Mouse (Mus musculus) 416B (cell line): ENCODE measurements at regions not wholly inside any gene's neighbourhood (a gene's known extent, or its start where the extent isn't known, plus 50 kb on each side); places are given as distances from the start of the nearest gene placed in this dataset.

Experiments
- DNase-seq: peaks from one replicate; pipeline ENCODE4 v3.0.0; 2011; ENCODE audit warnings: low read depth

DNA sequence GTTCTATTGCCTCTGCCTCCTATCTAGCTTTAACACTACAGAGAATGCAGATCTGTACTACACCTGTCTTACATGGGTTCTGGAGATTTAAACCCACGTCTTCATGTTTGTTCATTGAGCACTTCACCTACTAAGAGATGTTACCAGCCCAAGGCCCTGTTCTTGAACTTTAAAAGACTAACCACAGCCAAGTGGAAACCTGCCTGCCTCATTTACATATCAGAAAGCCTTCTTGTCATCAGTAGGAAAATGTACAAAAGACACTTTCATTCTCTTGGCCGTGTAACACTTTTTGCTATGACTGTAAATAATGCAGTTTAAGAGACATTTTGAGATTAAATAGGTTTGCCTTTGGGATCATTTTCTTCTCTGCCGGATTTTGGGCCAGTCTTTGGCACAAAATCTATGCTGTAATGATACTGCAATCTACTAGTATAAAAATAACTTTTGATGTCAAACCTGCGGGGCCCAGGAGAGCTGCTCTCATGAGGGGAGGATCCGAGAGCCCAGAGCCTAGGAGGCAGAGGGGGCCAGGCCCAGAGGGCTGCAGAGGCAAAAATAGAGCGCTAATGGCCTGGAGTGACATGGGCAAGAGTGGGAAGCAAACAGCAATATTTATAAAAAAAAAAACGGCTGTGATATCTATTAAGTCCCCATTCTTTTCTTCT, 318.4 kb upstream of the Myo3a start:
- DNase-seq = no peak

DNA sequence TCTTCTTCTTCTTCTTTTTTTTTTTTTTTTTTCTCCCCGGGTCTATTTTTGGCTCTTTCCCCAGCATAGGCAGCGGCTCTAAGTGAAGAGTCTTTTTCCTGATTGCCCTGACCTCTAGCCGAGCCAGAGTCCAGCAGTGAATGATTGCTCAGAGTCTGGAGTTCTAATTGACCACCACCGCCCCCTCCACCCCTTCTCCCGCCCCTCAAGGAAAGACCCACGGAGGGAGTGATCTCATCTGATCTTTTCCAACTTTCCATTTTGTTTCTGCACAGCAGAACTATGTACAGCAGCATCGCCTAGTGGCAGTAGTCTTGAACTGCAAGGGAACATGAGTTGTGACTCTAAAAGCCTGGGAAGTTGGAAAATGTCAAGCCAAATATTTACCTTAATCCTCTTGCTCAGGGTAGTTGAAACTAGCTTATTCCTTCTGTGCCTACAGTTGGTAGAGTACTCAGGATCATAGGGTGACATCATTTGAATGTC, 317.8 kb upstream of the Myo3a start:
- peak; percentile 68 for DNase-seq

DNA sequence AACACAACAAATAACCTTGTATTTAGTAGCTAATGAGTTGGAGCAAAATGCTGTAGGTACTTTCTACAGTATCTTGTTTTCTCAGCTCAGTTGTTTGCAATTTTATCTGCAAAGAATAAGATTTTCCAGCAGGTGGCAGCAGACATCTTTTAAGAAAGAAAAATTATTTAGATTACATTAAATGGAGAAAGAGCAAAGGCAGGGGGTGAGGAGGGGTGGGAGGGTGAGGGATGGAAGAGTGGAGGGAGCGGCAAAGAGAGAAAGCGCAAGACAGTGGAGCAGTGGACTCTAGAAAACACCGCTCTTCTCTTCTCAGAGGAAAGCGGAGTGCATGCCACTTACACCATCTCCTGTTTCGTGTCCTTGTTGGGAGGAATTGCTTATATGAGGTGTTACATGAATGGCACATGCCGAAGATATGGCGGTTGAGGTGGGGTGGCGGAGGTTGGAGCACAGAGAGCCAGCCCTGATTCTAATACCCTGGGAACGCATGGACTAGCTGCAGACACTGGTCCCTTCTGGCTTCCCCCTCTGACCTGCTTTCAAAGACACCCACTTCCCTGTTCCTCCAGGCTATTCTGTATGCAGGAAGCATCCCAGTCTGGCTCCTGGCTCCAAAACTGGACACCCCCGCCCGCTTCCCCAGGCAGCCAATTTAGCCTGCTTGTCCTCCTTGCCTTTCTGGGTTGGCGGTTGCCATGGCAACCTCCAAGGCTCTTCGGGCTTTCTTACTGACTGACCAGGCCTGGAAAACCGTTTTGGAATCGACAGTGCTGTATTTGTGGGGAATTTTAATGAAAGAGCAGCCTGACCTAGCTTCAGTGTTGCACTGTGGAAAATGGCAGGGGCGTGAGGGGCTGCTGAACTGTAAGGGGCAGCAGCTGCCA, 309.3 kb upstream of the Myo3a start:
- peak; percentile 56 for DNase-seq

DNA sequence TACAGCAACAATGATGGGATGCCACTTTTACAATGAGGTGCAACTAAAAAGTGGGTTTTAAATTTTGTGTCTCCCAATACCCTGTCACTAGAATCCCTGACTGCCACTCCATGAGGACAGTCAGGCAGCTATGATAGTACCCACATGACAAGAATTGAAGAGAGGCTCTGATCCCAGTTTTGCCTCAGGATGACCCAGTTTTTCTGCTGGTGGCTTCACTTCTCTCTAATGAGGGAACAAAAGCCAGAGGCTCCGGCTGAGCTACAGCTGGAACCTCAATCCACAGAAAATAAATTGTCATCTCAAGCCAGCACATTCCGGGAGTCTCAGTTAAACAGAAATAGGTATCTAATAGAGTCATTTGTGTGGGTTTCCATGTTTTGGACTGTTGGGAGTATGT, 308.2 kb upstream of the Myo3a start:
- no peak for DNase-seq

DNA sequence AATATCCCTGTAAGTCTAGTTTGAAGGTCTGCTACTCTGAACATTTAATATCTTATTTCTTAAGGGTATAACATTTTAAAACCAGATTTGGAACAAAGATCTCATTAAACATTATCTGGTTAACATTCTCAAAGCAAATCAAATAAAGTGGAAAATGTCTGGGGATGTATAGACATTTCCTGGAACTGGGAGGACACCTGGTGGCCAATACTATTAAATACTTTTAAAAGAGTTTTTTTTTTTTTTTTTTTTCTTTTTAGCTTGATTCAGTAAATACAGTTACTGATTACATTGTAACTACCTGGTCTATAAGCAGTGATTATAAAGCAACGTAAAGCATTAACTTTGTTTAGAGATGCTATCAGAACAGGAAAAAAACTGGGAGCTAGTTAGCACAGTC, 299.6 kb upstream of the Myo3a start:
- peak; percentile 21 for DNase-seq

DNA sequence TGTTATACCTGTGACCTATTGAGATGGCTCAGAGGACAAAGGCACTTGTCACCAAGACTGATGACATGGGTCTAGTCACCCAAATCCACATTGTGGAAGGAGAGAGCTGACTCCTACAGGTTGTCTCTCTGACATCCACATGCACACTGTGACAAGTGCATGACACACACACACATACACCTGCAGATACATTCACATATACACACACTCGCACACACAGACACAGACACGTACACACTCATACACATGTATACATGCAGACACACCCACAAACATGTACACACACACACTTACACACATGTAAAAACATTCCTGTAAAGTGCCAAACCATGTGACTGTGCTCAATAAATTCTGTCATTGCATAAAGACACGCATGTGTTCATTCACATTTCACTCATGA, 287.3 kb upstream of the Myo3a start:
- no peak for DNase-seq

DNA sequence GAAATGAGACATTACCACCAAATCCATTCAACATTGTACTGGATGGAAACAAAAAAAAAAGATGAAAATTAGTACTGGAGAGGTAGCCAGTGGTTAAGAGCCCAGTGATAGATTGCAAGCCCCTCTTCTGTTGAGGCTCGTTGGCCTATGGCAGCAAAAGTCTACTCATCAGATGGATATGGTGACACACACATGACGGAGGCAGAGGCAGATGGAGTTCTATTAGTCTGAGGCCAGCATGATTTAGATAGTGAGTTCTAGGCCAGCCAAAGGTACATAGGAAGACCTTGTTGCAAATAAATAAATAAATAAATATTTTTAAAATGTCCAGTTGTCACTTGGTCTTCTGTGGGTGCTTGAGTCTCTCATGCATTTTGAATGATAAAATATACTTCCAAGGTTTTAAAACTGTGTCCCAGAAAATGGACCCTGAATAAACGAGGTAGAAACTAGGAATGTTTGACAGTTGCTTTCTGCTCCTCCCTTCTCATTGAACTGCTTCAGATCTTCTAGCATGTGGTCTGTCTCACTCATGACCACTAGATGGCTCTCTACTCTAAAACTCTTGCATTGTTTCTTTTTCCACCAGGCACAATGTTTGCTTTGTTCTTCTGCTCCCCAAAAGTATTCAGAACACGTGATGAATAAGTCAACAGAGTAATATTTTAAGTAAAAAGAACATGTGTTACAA, 286.4 kb upstream of the Myo3a start:
- DNase-seq = peak; percentile 68

DNA sequence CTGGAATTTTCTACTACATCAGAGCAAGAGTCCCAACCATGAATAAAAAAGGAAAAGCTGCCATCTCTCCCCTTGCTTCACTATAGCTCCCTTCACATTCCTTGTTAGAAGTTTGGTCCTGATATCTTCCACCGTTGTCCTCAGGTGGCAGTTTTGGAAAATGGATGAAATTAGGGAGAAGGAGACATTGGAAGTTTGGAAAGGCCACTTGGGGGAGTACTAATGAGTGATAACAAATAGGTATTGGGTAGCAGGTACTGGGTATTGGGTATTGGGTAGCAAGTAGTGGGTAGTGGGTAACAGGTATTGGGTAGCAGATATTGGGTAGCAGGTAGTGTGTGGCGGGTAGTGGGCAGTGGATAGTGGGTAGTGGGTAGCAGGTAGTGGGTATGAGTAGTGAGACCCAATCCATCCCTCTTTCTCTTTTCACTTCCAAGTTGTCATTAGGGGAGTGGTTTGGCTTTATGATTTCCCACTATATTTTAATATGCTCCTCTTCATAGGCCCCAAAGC, 285.8 kb upstream of the Myo3a start:
- no peak for DNase-seq

DNA sequence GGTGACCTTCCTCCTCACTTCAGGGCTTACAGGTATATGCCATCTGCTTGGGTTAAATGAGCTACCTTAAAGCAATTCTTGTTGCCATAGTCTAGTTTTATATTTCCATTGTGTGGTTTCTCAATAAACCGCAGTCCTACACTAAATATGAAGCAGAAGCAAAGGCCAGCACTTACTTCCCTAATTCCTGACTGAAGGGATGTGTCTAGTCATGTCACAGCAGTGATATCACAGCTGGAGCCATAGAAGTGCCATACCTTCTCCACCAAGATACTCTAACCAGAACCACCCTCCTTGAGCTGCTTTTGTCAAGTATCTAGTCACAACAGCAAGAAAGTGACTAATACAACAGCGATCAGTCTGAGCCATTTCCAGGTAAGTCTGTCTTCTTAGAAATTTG, 283.6 kb upstream of the Myo3a start:
- DNase-seq = peak; percentile 27

DNA sequence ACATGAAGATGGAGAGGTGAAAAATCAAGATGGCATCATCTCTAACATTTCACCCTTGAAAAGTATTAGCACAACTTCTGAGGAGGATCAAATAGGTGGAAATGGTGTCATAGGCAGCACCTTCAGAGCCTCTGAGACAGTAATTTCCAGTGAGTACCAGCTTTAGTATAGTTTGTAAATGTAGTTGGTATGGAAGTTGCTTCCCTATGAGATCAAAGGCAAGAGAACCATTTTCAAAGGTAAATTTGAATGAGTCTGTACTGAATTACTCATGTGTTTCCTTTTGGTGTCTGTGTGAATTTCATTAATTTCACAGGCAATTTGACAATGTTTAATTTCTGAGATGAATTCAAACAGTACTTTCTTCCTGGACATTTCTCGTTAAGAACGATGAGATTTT, 280.8 kb upstream of the Myo3a start:
- no peak for DNase-seq

DNA sequence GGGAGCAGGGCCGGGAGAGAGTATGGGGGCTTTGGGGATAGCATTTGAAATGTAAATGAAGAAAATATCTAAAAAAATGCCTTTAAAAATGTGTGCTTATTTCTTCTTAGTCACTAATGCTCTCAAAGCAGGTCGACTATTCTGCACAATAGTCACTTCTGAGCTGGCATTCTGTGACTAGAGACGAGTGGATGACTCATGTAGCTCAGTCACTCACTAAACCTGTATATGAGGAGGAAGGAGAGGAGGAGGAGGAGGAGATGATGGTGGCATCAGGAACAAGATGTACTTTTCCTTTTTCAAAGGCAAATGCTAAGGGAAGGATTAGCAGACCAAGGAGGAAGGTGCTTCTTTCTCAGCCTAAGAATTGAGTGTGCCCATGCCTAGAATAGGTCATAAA, 276.0 kb upstream of the Myo3a start:
- no peak for DNase-seq

DNA sequence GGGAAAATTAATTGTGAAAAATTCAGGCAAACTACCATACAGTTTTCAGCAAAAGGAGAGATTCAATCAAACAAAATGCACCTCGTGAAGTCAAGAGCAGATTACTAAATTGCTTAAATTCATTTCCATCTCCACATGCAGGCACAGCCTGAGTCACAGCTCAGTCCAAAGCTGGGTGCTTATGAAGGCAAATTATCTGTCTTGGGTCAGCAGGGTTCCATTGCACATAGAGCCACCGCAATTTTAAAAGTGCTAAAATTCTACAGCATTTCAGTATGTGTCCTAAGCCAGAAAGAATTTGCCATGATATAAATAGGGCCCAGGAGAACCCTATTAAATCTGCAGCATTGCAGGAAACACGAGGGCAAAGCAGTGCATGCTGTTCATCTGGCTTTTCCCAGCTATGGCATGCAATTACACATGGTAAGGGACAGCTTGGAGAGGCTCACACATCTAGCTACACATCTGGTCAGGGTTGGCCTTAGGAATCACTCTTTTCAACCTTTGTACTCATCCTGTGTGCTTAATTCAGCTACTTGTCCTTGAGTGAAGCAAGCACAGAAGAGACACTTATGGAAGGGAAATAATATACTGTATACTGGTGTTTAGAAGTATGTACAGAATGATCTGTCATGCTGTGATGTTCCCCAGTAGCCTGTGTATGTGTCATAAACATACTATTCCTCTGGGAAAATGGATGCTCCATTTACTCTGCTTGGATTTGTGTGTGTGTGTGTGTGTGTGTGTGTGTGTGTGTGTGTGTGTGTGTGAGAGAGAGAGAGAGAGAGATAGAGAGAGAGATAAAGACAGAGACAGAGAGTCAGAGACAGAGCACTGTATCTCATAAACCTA, 271.0 kb upstream of the Myo3a start:
- DNase-seq = no peak

DNA sequence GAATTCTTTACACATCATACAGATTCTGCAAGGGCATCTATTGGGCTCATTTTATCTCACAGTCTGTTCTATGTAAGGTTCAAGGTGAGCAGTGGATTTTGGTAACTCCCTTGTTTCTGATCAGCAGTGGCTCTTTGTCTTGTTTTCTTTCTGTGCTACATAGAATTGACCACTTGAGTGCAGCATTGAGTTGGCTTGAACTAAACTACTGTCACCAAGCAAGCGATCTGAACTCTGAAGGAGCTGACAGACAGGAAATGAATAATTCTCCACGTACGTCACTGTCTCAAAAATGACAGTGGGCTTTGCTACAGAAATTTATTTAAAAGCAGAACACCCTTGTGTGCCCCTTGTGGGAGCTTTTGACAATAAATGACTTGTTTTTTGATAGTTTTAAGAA, 268.9 kb upstream of the Myo3a start:
- DNase-seq = peak; percentile 89

DNA sequence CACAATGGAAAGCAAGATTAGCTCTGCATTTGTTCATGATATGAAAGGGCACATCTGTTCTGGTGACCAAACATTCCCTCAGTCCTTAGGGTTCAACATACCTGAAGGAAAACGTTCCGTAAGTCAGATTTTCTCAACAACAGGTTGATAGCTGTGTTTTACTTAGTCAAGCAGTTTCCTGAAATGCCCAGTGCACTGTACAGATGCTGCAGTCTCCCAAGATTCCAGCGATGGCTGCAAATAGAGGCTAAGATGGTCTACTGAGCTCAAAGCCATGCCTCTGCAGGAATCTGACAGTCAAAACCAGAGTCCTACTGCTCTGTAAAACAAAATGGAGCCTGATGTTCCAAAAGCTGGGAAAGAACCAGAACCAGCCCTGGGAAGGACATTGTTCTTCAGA, 268.5 kb upstream of the Myo3a start:
- no peak for DNase-seq

DNA sequence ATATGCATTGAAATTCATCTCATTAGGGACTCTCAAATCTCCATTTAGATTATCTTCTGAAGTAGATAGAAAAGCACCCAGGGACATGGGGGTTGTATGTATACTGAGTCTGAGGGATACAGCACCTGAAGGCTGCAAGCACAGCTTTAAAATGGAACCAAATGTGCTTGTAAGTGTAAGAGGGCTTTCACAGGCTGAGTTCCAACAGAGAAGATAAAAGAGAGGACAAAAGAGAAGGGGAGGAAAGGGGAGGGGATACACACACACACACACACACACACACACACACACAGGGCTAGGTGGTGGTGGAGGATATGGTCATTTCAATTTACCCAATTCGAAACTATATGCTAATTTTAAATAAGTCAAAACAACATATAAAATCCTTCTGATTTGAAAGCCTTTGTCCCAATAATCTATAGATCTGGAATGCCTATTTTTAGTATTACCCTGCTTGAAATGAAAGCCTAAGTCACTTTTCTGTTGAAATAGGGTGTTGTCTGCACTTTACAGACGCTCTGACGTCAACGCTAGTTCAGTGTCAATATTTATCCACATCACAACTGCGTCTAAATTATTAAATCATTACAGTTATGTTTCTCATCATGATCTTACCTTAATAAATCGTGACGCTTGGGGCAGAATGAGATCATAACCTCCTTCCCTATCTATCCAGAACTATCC, 263.8 kb upstream of the Myo3a start:
- peak; percentile 13 for DNase-seq

DNA sequence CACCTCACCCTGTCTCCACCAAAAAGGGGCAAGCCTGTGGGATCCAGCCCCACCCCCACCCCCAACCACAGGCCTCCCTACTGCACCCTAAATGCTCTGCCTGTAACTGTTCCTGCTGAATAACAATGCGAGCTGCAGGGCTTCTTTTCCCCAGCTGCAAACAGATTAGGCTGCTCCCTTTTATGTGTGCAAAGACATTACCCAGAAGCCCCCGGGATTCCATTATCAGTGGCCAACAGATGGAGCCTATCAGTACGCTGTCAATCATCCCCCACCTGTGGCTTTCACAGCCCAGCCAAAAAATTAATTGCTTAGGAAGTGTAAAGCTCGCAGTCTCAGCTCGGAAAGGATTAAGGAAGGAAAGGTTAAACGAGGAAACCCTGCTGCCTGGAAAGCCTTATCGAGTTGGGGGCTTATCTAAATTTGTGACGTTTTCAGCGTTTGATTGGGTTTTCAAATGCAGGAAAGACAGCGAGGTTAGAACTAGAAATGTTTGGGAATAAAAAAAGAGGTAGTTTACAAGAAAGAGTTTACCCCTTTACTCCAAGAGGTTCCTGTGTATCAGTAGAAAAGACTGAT, 263.2 kb upstream of the Myo3a start:
- peak; percentile 88 for DNase-seq

DNA sequence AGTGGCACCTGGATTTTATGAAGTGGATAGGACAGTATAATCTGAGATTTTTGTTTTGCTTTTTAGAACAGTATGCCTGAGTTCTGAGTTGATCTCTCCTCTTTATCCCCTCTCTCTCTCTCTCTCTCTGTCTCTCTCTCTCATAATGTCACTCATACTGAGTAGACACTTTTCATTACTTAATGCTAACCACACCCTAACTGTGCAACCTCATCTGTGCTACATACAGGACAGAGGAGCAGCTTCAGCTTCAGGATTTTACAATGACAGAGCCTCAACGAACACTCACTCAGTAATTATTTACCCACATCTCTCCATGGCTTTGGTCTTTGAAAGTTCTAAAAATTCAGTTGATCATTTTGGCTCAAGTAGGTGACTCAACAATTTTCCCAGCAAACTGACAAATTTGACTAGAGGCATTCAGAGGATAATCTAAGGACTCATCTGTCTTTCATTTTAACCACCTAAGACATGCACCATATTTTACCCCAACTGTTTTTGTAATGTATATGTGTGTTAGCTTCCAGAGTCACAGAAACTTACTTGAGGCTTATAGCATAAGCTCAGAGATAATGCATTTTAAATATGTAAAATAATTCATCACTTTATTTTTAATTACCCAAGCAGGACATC, 256.4 kb upstream of the Myo3a start:
- peak; percentile 8 for DNase-seq

DNA sequence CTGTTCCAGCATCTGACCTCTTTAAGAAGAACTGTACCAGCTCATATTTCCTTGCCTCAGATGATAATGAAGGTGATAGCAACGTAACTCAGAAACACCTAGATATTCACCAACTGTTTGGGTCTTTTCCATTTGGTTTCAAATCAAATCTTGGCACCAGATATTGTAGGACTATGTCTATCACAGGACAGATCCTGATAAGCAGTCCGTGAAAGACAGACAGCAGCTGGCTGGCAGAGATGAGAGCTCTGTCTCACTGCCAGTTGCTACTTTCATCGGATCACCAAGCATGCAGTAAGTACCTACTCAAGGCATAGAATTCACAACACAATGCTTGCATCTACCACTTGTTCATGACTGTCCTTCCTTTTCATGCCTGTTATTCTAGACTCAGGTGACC, 252.7 kb upstream of the Myo3a start:
- no peak for DNase-seq

DNA sequence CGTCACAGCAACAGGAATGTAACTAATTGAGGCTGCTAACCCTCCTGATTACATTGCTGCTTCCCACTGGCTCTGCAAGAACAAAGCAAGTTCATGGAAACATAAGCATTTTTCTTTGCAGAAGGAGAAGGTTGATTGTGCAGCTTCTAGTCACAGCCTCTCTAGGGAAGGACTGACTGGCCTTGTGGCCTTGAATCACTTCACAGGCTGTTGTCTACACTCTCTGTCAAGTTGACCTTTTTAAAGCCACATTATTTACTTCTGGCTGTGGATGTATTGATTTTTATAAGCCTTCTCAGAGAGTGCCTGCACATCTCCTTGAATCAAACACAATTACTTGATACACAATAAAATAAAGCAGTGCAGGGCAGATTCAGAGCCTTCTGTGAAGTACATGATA, 251.8 kb upstream of the Myo3a start:
- no peak for DNase-seq

DNA sequence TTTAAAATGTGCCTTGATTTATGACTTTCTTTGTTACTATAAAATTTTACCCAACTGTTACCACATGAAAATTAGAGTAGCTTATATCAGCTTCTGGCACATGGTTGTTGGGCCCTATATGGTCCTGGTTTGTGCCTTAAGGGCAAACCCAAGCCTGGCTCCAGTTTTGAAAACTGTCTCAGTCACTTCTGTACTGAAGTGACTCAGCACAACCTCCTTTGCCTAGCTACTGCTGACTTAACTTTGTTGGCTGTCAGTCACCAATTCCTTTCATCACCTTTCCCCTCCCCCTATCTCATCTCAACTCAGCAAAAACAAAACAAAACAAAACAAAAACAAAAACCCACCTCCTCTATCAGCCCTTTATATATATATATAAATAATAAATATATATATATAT, 251.0 kb upstream of the Myo3a start:
- peak; percentile 6 for DNase-seq
